Mouse (Mus musculus): Measurements from ENCODE around the gene Sptssb. TPM values are rescaled to one million over a fixed set of nuclear protein-coding genes. Genes with fewer than 3 reads are reported as not detected.

Gene Sptssb
- polyA plus RNA-seq, 1 experiment from 2014 or later, result 0.99 TPM

DNA sequence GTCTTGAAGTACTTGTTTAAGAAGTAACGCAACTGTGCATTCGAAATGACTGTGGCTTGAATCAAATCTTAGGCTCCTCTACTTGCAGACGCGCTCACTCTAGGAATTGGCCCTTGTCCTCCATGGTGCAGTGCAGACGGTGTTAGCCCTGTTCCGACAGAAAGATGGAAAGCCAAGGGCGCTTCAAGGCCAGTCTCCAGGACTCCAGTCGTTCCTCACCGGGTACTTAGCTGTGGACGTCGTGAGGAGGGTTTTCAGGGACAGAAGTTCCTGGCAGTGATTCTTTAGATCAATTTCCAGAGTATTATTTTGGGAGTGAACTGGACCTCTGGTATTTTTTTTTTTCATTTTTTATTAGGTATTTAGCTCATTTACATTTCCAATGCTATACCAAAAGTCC, 35.8 kb upstream of the Sptssb start:
- 85% methylated on average over 11 of the region's 11 CpGs for WGBS (ENCODE audit: insufficient replicate concordance)
- Histone ChIP-seq H3K27me3 (ENCODE audit: control insufficient read depth, insufficient read depth, low read length) (no peaks in the 10 kb centered on the region), H3K4me3 (ENCODE audit: low read depth, low read length) (no peak overlapping the region), H3K4me2 (no peak overlapping the region), H3K4me1 (ENCODE audit: control insufficient read depth, insufficient read depth, low read length) (no peaks in the 10 kb centered on the region), H3K9me3 (replicated peaks; ENCODE audit: control insufficient read depth, low read length) (no peaks in the 10 kb centered on the region), H3K36me3 (ENCODE audit: control insufficient read depth, insufficient read depth, low read length) (no peaks in the 10 kb centered on the region), H3K9ac (ENCODE audit: low read depth, low read length) (no peak overlapping the region), H3K27ac (ENCODE audit: low read depth, low read length) (no peak overlapping the region)
- ATAC-seq (replicated peaks; ENCODE audit: insufficient number of reproducible peaks, low FRiP score, low TSS enrichment), result no peak

DNA sequence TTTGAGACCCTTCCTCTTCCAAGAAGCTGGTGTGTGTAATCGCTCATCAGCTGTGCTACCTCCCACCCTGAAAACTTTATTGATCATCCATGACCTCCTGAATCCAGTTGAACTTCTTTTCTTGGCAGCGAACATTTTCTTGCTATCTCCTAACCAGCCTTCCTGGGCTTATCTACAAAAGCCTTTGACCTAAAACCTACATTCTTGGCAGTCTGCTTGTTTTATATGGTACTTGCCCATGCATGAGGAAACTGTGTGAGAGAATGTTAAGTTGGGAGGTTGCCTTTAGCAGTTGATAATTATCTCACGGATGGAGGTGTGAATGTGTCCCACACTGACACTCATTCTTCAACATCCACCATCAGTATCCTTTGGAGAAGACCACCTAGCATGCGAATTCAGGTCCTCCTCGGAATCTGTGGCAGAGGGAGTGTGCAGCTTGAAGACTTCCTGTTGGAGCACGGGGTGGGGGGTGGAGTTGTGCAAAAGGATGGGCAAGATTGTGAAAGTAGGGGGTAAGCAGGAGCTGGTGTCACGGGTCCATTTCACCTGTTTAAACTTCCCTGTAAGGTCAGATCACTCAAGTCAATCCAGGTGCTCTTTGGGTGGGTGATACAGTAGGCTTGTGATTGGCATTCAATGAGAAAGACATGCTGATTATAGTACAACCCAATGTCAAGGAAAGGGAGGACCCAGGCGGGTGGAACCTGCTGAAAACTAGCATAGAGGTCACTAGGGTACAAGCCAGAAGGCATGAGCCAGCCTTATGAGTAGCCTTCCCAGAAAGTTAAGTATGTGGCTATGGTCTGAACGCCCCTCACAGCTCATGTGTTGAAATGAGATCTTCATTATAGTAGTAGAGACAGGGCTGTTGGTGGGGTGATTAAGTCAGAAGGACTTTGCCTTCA, 32.7 kb upstream of the Sptssb start:
- 66% methylated on average over 9 of the region's 9 CpGs for WGBS (ENCODE audit: insufficient replicate concordance)
- H3K27ac ChIP-seq (ENCODE audit: low read depth, low read length), result no peak overlapping the region
- no peak overlapping the region for H3K9ac ChIP-seq (ENCODE audit: low read depth, low read length)
- no peak overlapping the region for H3K4me2 ChIP-seq
- H3K36me3 ChIP-seq (ENCODE audit: control insufficient read depth, insufficient read depth, low read length), result no peaks in the 10 kb centered on the region
- H3K4me3 ChIP-seq (ENCODE audit: low read depth, low read length), result no peak overlapping the region
- H3K9me3 ChIP-seq (replicated peaks; ENCODE audit: control insufficient read depth, low read length), result no peaks in the 10 kb centered on the region
- H3K4me1 ChIP-seq (ENCODE audit: control insufficient read depth, insufficient read depth, low read length), result no peaks in the 10 kb centered on the region
- no peaks in the 10 kb centered on the region for H3K27me3 ChIP-seq (ENCODE audit: control insufficient read depth, insufficient read depth, low read length)
- ATAC-seq (replicated peaks; ENCODE audit: insufficient number of reproducible peaks, low FRiP score, low TSS enrichment), result no peak

DNA sequence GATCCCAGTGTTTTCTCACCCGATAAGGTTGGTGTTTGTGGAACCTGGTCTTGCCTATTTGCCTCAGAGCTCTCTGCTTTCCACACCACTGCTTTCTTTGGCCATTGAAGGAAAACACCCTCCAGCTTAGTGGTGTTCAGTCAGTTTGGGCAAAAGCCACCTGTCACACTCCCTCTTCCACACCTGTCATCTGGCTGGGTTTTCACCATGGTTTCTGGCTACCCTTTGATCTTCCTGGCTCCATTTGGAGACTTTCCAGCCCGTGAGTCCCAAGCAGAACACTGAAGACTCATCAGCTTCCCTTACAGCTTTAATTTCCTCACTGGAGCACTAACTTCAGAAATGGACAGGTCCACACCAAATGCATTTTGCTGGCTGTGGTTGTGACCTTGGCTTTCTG, 26.1 kb upstream of the Sptssb start:
- Histone ChIP-seq H3K4me1 (ENCODE audit: control insufficient read depth, insufficient read depth, low read length) (no peaks in the 10 kb centered on the region), H3K4me3 (ENCODE audit: low read depth, low read length) (no peak overlapping the region), H3K4me2 (no peak overlapping the region), H3K9ac (ENCODE audit: low read depth, low read length) (no peak overlapping the region), H3K27ac (ENCODE audit: low read depth, low read length) (no peak overlapping the region), H3K36me3 (ENCODE audit: control insufficient read depth, insufficient read depth, low read length) (no peaks in the 10 kb centered on the region), H3K27me3 (ENCODE audit: control insufficient read depth, insufficient read depth, low read length) (no peaks in the 10 kb centered on the region), H3K9me3 (replicated peaks; ENCODE audit: control insufficient read depth, low read length) (no peaks in the 10 kb centered on the region)
- 70% methylated on average over 2 of the region's 2 CpGs for WGBS (ENCODE audit: insufficient replicate concordance)
- ATAC-seq (replicated peaks; ENCODE audit: insufficient number of reproducible peaks, low FRiP score, low TSS enrichment), result no peak

DNA sequence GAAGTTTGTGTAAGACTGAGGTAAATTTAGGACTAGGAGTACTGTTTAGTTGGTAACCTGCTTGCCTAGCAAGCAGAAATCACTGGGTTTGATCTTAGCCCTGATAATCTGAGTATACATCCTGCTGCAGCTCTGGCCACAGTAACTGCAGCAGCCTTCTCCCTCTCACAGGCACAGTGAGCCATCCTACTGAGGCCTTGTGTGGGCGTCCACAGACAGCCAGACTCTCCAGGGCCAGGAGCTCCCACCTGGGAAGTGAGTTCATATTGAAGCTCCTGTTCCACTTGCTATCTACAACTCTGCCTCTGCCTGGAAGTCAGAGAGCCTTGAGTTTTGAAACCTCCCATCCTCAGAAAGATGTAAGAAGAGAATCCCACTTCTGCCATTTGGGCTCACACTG, 24.0 kb upstream of the Sptssb start:
- no peak overlapping the region for H3K27ac ChIP-seq (ENCODE audit: low read depth, low read length)
- no peaks in the 10 kb centered on the region for H3K27me3 ChIP-seq (ENCODE audit: control insufficient read depth, insufficient read depth, low read length)
- no peak for ATAC-seq (replicated peaks; ENCODE audit: insufficient number of reproducible peaks, low FRiP score, low TSS enrichment)
- H3K9ac ChIP-seq (ENCODE audit: low read depth, low read length), result no peak overlapping the region
- H3K9me3 ChIP-seq (replicated peaks; ENCODE audit: control insufficient read depth, low read length), result no peaks in the 10 kb centered on the region
- no peak overlapping the region for H3K4me3 ChIP-seq (ENCODE audit: low read depth, low read length)
- 48% methylated on average over 1 of the region's 1 CpGs for WGBS (ENCODE audit: insufficient replicate concordance)
- no peaks in the 10 kb centered on the region for H3K4me1 ChIP-seq (ENCODE audit: control insufficient read depth, insufficient read depth, low read length)
- H3K36me3 ChIP-seq (ENCODE audit: control insufficient read depth, insufficient read depth, low read length), result no peaks in the 10 kb centered on the region
- no peak overlapping the region for H3K4me2 ChIP-seq

DNA sequence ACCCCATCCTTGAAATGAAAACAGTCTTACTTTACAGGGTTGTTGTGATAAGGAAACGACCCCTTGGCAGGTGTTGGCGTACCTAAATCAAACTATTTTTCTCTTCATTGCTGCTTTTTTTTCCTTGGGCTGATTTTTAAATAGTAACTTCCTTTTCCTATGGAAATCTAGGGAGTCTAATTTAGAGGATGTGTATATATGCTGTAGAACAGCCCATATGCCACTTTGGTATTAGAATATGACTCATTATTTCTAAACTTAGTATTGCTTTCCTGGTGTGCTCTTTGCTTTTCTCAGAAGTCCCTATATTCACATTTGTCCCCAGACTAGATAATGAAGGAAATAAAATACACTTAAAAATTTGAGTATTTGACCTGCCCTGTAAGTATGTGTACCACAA, 17.8 kb upstream of the Sptssb start:
- no peaks in the 10 kb centered on the region for H3K4me1 ChIP-seq (ENCODE audit: control insufficient read depth, insufficient read depth, low read length)
- no peak overlapping the region for H3K4me3 ChIP-seq (ENCODE audit: low read depth, low read length)
- H3K9me3 ChIP-seq (replicated peaks; ENCODE audit: control insufficient read depth, low read length), result no peaks in the 10 kb centered on the region
- no peaks in the 10 kb centered on the region for H3K36me3 ChIP-seq (ENCODE audit: control insufficient read depth, insufficient read depth, low read length)
- no peak overlapping the region for H3K4me2 ChIP-seq
- 73% methylated on average over 2 of the region's 2 CpGs for WGBS (ENCODE audit: insufficient replicate concordance)
- ATAC-seq (replicated peaks; ENCODE audit: insufficient number of reproducible peaks, low FRiP score, low TSS enrichment), result no peak
- H3K9ac ChIP-seq (ENCODE audit: low read depth, low read length), result no peak overlapping the region
- no peaks in the 10 kb centered on the region for H3K27me3 ChIP-seq (ENCODE audit: control insufficient read depth, insufficient read depth, low read length)
- no peak overlapping the region for H3K27ac ChIP-seq (ENCODE audit: low read depth, low read length)

DNA sequence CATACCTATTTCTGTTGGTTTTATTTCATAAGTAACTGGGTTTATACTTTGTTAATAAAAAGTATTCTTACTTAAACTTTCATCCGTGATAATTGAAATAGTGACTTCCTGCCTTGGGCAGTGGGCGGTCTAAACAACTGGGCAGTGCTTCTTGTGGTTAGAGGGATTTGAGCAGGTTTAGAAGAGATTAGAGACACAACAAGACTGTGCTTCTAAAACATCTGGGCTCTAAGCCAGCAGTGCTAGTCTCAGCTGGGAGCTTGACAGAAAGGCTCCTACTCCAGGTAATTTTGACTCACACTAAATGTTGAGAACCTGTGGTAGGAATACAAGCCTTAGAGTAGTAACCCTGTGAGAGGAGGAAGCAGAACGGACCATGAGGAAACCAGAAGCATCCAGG, 15.0 kb upstream of the Sptssb start:
- Histone ChIP-seq H3K27ac (ENCODE audit: low read depth, low read length) (no peak overlapping the region), H3K9me3 (replicated peaks; ENCODE audit: control insufficient read depth, low read length) (no peaks in the 10 kb centered on the region), H3K4me2 (no peak overlapping the region), H3K36me3 (ENCODE audit: control insufficient read depth, insufficient read depth, low read length) (no peaks in the 10 kb centered on the region), H3K27me3 (ENCODE audit: control insufficient read depth, insufficient read depth, low read length) (no peaks in the 10 kb centered on the region), H3K4me1 (ENCODE audit: control insufficient read depth, insufficient read depth, low read length) (no peaks in the 10 kb centered on the region), H3K4me3 (ENCODE audit: low read depth, low read length) (no peak overlapping the region), H3K9ac (ENCODE audit: low read depth, low read length) (no peak overlapping the region)
- no peak for ATAC-seq (replicated peaks; ENCODE audit: insufficient number of reproducible peaks, low FRiP score, low TSS enrichment)
- WGBS (ENCODE audit: insufficient replicate concordance), result 77% methylated on average over 3 of the region's 3 CpGs

DNA sequence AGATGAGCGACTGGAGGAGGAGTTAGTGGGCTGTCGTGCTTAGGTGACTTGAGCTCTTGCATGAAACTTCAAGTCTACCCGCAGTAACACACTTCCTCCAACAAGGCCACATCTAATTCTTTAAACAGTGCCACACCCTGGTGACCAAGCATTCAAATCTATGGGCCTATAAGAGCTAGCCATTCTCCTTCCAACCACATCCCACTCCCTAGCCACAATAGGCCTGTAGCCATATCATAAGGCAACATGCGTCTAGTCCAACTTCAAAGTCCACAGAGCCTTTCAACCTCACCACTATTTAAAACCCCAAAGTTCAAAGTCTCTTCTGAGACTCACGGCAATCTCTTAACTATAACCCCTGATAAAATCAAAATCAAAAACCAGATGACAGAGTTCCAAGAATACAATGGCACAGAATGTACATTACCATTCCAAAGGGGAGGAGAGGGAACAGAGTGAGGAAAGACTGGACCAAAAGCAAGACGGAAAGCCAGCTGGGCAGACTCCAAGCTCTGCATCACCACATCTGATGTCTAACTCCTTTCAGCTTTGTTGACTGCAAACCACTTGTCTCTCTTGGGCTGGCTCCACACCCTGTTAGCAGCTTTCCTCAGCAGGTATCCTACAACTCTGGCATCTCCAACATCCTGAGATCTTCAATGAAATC, 13.1 kb upstream of the Sptssb start:
- Histone ChIP-seq H3K4me3 (ENCODE audit: low read depth, low read length) (no peak overlapping the region), H3K4me2 (no peak overlapping the region), H3K27ac (ENCODE audit: low read depth, low read length) (no peak overlapping the region), H3K36me3 (ENCODE audit: control insufficient read depth, insufficient read depth, low read length) (no peaks in the 10 kb centered on the region), H3K9ac (ENCODE audit: low read depth, low read length) (no peak overlapping the region), H3K9me3 (replicated peaks; ENCODE audit: control insufficient read depth, low read length) (no peaks in the 10 kb centered on the region), H3K4me1 (ENCODE audit: control insufficient read depth, insufficient read depth, low read length) (no peaks in the 10 kb centered on the region), H3K27me3 (ENCODE audit: control insufficient read depth, insufficient read depth, low read length) (no peaks in the 10 kb centered on the region)
- 75% methylated on average over 6 of the region's 6 CpGs for WGBS (ENCODE audit: insufficient replicate concordance)
- no peak for ATAC-seq (replicated peaks; ENCODE audit: insufficient number of reproducible peaks, low FRiP score, low TSS enrichment)

DNA sequence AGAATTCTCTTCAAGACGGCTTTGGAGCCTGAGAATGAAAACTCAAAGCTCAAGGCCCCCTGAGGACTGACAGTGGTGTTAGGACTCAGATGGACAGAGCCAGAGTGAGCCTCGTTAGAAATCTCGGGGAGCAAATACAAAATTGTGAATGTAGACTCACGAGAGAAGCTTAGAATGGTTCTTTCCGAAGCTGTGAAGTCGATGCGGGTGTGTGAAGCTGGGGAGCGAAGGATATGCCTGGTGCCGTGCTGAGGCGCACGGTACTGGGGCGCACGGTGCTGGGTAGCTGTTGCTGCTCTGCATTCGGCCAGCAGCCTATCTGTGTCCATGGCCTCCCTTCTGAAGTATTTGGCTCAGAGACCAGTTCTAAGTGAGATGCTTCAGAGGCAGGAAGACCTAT, 11.4 kb upstream of the Sptssb start:
- no peaks in the 10 kb centered on the region for H3K36me3 ChIP-seq (ENCODE audit: control insufficient read depth, insufficient read depth, low read length)
- ATAC-seq (replicated peaks; ENCODE audit: insufficient number of reproducible peaks, low FRiP score, low TSS enrichment), result no peak
- WGBS (ENCODE audit: insufficient replicate concordance), result 81% methylated on average over 14 of the region's 14 CpGs
- H3K9me3 ChIP-seq (replicated peaks; ENCODE audit: control insufficient read depth, low read length), result no peaks in the 10 kb centered on the region
- H3K27ac ChIP-seq (ENCODE audit: low read depth, low read length), result no peak overlapping the region
- H3K4me2 ChIP-seq, result no peak overlapping the region
- no peak overlapping the region for H3K9ac ChIP-seq (ENCODE audit: low read depth, low read length)
- H3K27me3 ChIP-seq (ENCODE audit: control insufficient read depth, insufficient read depth, low read length), result no peaks in the 10 kb centered on the region
- H3K4me3 ChIP-seq (ENCODE audit: low read depth, low read length), result no peak overlapping the region
- no peaks in the 10 kb centered on the region for H3K4me1 ChIP-seq (ENCODE audit: control insufficient read depth, insufficient read depth, low read length)

All from heart, embryonic 11.5 days (tissue).